Mouse (Mus musculus) MEL (cell line): ENCODE data around the gene Fkbp10. TPM values are rescaled to one million over a fixed set of nuclear protein-coding genes. Genes with fewer than 3 reads are reported as not detected.

Experiments used
- DNase-seq: peaks from one replicate; pipeline ENCODE4 v3.0.0; 2011; ENCODE audit warnings: low read depth, low spot score
- H3K27ac ChIP-seq: 2 replicates; pipeline ENCODE4 v1.5.1; 2012; ENCODE audit warnings: low read depth, mild to moderate bottlenecking, control low read depth, low read length, moderate library complexity; ENCODE audit not compliant: control insufficient read depth
- H3K27me3 ChIP-seq, 2 experiments: fragments of 150-350 bp in 1 of 2; sonication (generic) in 1 of 2; 2 replicates each; pipeline ENCODE4 v1.6.1; 2012; ENCODE audit warnings: low read length in 2 of 2, mild to moderate bottlenecking in 2 of 2, improper control_type of control experiment in 1 of 2, moderate library complexity in 1 of 2; ENCODE audit not compliant: insufficient read depth in 2 of 2, control insufficient read depth in 1 of 2
- H3K36me3 ChIP-seq, 2 experiments: 2 replicates each; pipeline ENCODE4 v1.6.1; 2012 to 2014; ENCODE audit warnings: low read length in 2 of 2, improper control_type of control experiment in 1 of 2, inconsistent platforms in 1 of 2, mild to moderate bottlenecking in 1 of 2; ENCODE audit not compliant: insufficient read depth in 2 of 2, control insufficient read depth in 1 of 2
- H3K4me1 ChIP-seq, 2 experiments: fragments of 150-350 bp in 1 of 2; sonication (generic) in 1 of 2; 2 replicates each; pipeline ENCODE4 v1.6.1; 2012; ENCODE audit warnings: low read length in 2 of 2, improper control_type of control experiment in 1 of 2, mild to moderate bottlenecking in 1 of 2; ENCODE audit not compliant: insufficient read depth in 2 of 2, control insufficient read depth in 1 of 2
- H3K4me3 ChIP-seq, 2 experiments: fragments of 150-350 bp in 1 of 2; sonication (generic) in 1 of 2; 2 replicates each; pipeline ENCODE4 v1.5.1; 2012; ENCODE audit warnings: low read depth in 2 of 2, low read length in 2 of 2, mild to moderate bottlenecking in 2 of 2, moderate library complexity in 2 of 2, control low read depth in 1 of 2, improper control_type of control experiment in 1 of 2; ENCODE audit not compliant: control insufficient read depth in 1 of 2, insufficient read depth in 1 of 2
- H3K79me2 ChIP-seq: 2 replicates; pipeline ENCODE4 v1.6.1; 2012; ENCODE audit warnings: mild to moderate bottlenecking, low read length, moderate library complexity; ENCODE audit not compliant: control insufficient read depth, poor library complexity, insufficient read depth
- H3K9ac ChIP-seq: 2 replicates; pipeline ENCODE4 v1.6.1; 2012; ENCODE audit warnings: low read depth, mild to moderate bottlenecking, control low read depth, low read length, moderate library complexity; ENCODE audit not compliant: control insufficient read depth, poor library complexity, severe bottlenecking
- H3K9me3 ChIP-seq: fragments of 150-350 bp; sonication (generic); replicated peaks from 2 replicates; pipeline ENCODE4 v1.6.1; 2012; ENCODE audit warnings: mild to moderate bottlenecking, low read length, improper control_type of control experiment, moderate library complexity; ENCODE audit not compliant: insufficient read depth
- CHD1 ChIP-seq: IDR thresholded peaks from 2 replicates; pipeline ENCODE4 v1.6.1; 2012; ENCODE audit warnings: low read depth, mild to moderate bottlenecking, inconsistent platforms, low read length, improper control_type of control experiment
- CHD2 ChIP-seq: IDR thresholded peaks from 2 replicates; pipeline ENCODE4 v1.6.1; 2011; ENCODE audit warnings: low read length, improper control_type of control experiment
- E2F4 ChIP-seq: IDR thresholded peaks from 2 replicates; pipeline ENCODE4 v1.6.1; 2011; ENCODE audit warnings: low read depth, low read length, improper control_type of control experiment, borderline replicate concordance
- ELF1 ChIP-seq: IDR thresholded peaks from 2 replicates; pipeline ENCODE4 v1.6.1; 2014; ENCODE audit warnings: low read depth, mild to moderate bottlenecking, inconsistent platforms, low read length, improper control_type of control experiment, moderate library complexity
- EP300 ChIP-seq, 2 experiments: IDR thresholded peaks; 2 replicates each; pipeline ENCODE4 v1.6.1; 2011; ENCODE audit warnings: improper control_type of control experiment in 2 of 2, low read length in 2 of 2, low read depth in 1 of 2, mild to moderate bottlenecking in 1 of 2
- GATA1 ChIP-seq: IDR thresholded peaks from 2 replicates; pipeline ENCODE4 v1.6.1; 2011; ENCODE audit warnings: low read depth, low read length, improper control_type of control experiment
- KAT2A ChIP-seq: conservative IDR thresholded peaks from 2 replicates; pipeline ENCODE4 v1.6.1; 2012; ENCODE audit warnings: low read depth, low read length, improper control_type of control experiment, inconsistent platforms
- MAZ ChIP-seq: IDR thresholded peaks from 2 replicates; pipeline ENCODE4 v1.6.1; 2012; ENCODE audit warnings: low read depth, mild to moderate bottlenecking, inconsistent platforms, low read length, improper control_type of control experiment
- MEF2A ChIP-seq: IDR thresholded peaks from 2 replicates; pipeline ENCODE4 v1.6.1; 2014; ENCODE audit warnings: low read depth, mild to moderate bottlenecking, inconsistent platforms, low read length, improper control_type of control experiment; ENCODE audit not compliant: poor library complexity, insufficient replicate concordance, severe bottlenecking; ENCODE audit errors: extremely low read depth
- MYB ChIP-seq: IDR thresholded peaks from 2 replicates; pipeline ENCODE4 v1.6.1; 2011; ENCODE audit warnings: mild to moderate bottlenecking, low read depth, low read length, improper control_type of control experiment
- MYC ChIP-seq: IDR thresholded peaks from 2 replicates; pipeline ENCODE4 v1.6.1; 2011; ENCODE audit warnings: low read depth, mild to moderate bottlenecking, low read length, improper control_type of control experiment, moderate library complexity
- NELFE ChIP-seq: IDR thresholded peaks from 2 replicates; pipeline ENCODE4 v1.6.1; 2011; ENCODE audit warnings: low read depth, low read length, improper control_type of control experiment
- SIN3A ChIP-seq: IDR thresholded peaks from 2 replicates; pipeline ENCODE4 v1.6.1; 2012; ENCODE audit warnings: low read length, improper control_type of control experiment, inconsistent platforms
- TCF12 ChIP-seq: IDR thresholded peaks from 2 replicates; pipeline ENCODE4 v1.6.1; 2014; ENCODE audit warnings: low read depth, mild to moderate bottlenecking, inconsistent platforms, low read length, improper control_type of control experiment, moderate library complexity
- UBTF ChIP-seq: IDR thresholded peaks from 2 replicates; pipeline ENCODE4 v1.6.1; 2012; ENCODE audit warnings: low read depth, mild to moderate bottlenecking, inconsistent platforms, low read length, improper control_type of control experiment, moderate library complexity, borderline replicate concordance; ENCODE audit not compliant: insufficient read depth
- ZMIZ1 ChIP-seq: IDR thresholded peaks from 2 replicates; pipeline ENCODE4 v1.6.1; 2012; ENCODE audit warnings: low read depth, mild to moderate bottlenecking, inconsistent platforms, low read length, improper control_type of control experiment, moderate library complexity
- ZNF384 ChIP-seq: IDR thresholded peaks from 2 replicates; pipeline ENCODE4 v1.6.1; 2012; ENCODE audit warnings: low read depth, mild to moderate bottlenecking, inconsistent platforms, low read length, improper control_type of control experiment
- polyA plus RNA-seq, 2 experiments: library from polyadenylated mRNA; stranded (reverse) in 1 of 2; unstranded in 1 of 2; fragments of >175 nt in 1 of 2; fragments of >200 nt in 1 of 2; gene quantifications; 2 replicates each; pipeline versions ENCODE4 v1.2.1 to v1.2.4; 2012; ENCODE audit warnings: low replicate concordance in 2 of 2, low read depth in 1 of 2; ENCODE audit not compliant: insufficient read length in 2 of 2, insufficient read depth in 1 of 2, missing spikeins in 1 of 2
- total RNA-seq: library from RNA; depleted of rRNA; stranded (reverse); fragments of 300-350 nt; gene quantifications from 2 replicates; pipeline ENCODE4 v1.2.3, GENCODE M21; 2012; rRNA removed

Gene Fkbp10
- total and polyA plus RNA-seq, 3 experiments = 0.19 to 0.28 TPM; not detected in 1

DNA sequence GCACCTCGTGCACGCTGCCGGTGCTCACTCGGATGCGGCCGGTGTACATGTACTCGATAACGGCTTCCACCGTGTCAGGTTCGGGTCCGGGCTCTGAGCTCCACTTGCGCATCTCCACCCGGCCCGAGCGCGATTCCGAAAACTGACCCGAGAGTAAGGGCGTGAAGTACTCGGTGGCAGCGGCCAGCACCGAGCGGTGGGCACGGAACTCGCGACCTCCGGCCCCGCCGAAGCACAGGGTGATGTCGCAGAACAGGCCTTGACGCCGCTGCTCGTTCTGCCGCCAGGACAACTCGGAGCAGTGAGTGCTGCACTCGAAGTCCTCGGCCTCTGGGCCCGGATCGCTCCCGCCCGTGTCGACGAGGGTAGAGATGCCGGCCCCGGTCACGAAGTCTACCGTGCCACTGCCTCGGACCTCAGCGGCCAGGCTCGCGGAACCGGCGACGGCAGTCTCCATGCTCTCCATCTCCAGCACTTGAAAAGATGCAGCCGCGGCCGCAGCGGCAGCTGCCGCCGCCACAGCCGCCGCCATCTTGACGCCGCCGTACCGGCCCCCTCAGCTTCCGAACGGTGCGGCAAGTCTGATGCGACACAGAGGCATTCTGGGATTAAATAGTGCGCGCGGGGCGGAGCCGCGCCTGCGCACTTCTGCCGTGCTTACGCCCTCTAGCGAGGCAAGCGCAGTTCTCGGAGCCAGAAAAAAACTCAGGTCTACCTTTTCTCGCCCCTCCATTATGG is 56.9 kb downstream of the Fkbp10 start, which contains the start of gene Klhl11 (continued):
- no peak for TF ChIP-seq E2F4
- TF ChIP-seq ZNF384 = peak; percentile 93
- peak; percentile 99 for TF ChIP-seq NELFE
- no peak; the same call in none of the 2 replicates for TF ChIP-seq ELF1

- H3K79me2 ChIP-seq = peaks cover 44% of the 10 kb centered on the region
- H3K27me3 ChIP-seq = no peaks in the 10 kb centered on the region
- H3K4me3 ChIP-seq = peak overlapping the region; percentile 15 to 23
- TF ChIP-seq EP300 (IDR thresholded peaks at IDR 0.05; ENCODE audit: low read depth in 1 of 2, low read length in 2 of 2) (no peak), GATA1 (no peak), UBTF (no peak), MAZ (no peak), MEF2A (no peak), SIN3A (no peak), MYC (no peak), MYB (no peak), ZMIZ1 (no peak), CHD2 (no peak), KAT2A (no peak), CHD1 (no peak), TCF12 (no peak)
- H3K9ac ChIP-seq = peak overlapping the region; percentile 10; the same call in 1 of the 2 replicates
- H3K27ac ChIP-seq = peak overlapping the region; percentile 18
- DNase-seq = no peak
- H3K9me3 ChIP-seq = no peaks in the 10 kb centered on the region
- peaks cover 11 to 37% of the 10 kb centered on the region in 2 experiments for H3K36me3 ChIP-seq
- peaks cover 10 to 21% of the 10 kb centered on the region in 2 experiments for H3K4me1 ChIP-seq
Measured at GRCm38 (mm10) chr11:100472935-100473295, 57.4 kb downstream of the Fkbp10 start.

Other genes with a start within 250 kb of the Fkbp10 start
- gene Krt9, start 222.5 kb upstream of the Fkbp10 start, total RNA-seq = not detected in 2 replicates
- gene Krt9, start 222.5 kb upstream of the Fkbp10 start, polyA plus RNA-seq = not detected
- not detected in 2 replicates for gene Krt14, start 208.1 kb upstream of the Fkbp10 start, total RNA-seq
- gene Krt14, start 208.1 kb upstream of the Fkbp10 start, polyA plus RNA-seq = not detected
- gene Krt16, start 166.8 kb upstream of the Fkbp10 start, total RNA-seq = not detected in 2 replicates
- gene Krt16, start 166.8 kb upstream of the Fkbp10 start, polyA plus RNA-seq = not detected
- not detected in 2 replicates for gene Krt17, start 154.7 kb upstream of the Fkbp10 start, total RNA-seq
- not detected for gene Krt17, start 154.7 kb upstream of the Fkbp10 start, polyA plus RNA-seq
- not detected in 2 replicates for gene Krt42, start 145.8 kb upstream of the Fkbp10 start, total RNA-seq
- gene Krt42, start 145.8 kb upstream of the Fkbp10 start, polyA plus RNA-seq = not detected
- gene Eif1, start 95.8 kb upstream of the Fkbp10 start, total RNA-seq = 320 and 383 TPM in 2 replicates
- 100 to 1,000 TPM; 289 to 926 TPM for gene Eif1, start 95.8 kb upstream of the Fkbp10 start, polyA plus RNA-seq
- gene Gast, start 81.3 kb upstream of the Fkbp10 start, total RNA-seq = not detected in 2 replicates
- gene Gast, start 81.3 kb upstream of the Fkbp10 start, polyA plus RNA-seq = not detected
- 6.6 and 10.9 TPM in 2 replicates for gene Hap1, start 59.6 kb upstream of the Fkbp10 start, total RNA-seq
- gene Hap1, start 59.6 kb upstream of the Fkbp10 start, polyA plus RNA-seq = 10 to 100 TPM in 1 of 2 experiments, not detected in 1; 34.8 TPM
- 1.0 and 1.4 TPM in 2 replicates for gene Jup, start 17.9 kb upstream of the Fkbp10 start, total RNA-seq
- 1 to 10 TPM in 1 of 2 experiments, not detected in 1; 8.5 TPM for gene Jup, start 17.9 kb upstream of the Fkbp10 start, polyA plus RNA-seq
- not detected in 2 replicates for gene P3h4, start 861 bp upstream of the Fkbp10 start, total RNA-seq
- under 1 TPM in 1 of 2 experiments, not detected in 1; 0.88 TPM for gene P3h4, start 861 bp upstream of the Fkbp10 start, polyA plus RNA-seq
- 58.0 and 61.3 TPM in 2 replicates for gene Nt5c3b, start 26.1 kb downstream of the Fkbp10 start, total RNA-seq
- gene Nt5c3b, start 26.1 kb downstream of the Fkbp10 start, polyA plus RNA-seq = 100 to 1,000 TPM in 1 of 2 experiments, 10 to 100 TPM in 1; 79.2 to 287 TPM
- 0.56 and 0.65 TPM in 2 replicates for gene Klhl10, start 26.2 kb downstream of the Fkbp10 start, total RNA-seq
- gene Klhl10, start 26.2 kb downstream of the Fkbp10 start, polyA plus RNA-seq = under 1 TPM in 1 of 2 experiments, not detected in 1; 0.81 TPM
- gene Klhl11, start 57.0 kb downstream of the Fkbp10 start, total RNA-seq = 31.5 and 34.7 TPM in 2 replicates
- gene Klhl11, start 57.0 kb downstream of the Fkbp10 start, polyA plus RNA-seq = 10 to 100 TPM in 1 of 2 experiments, not detected in 1; 11.5 TPM
- gene Acly, start 112.3 kb downstream of the Fkbp10 start, total RNA-seq = 220 and 234 TPM in 2 replicates
- 100 to 1,000 TPM in 1 of 2 experiments, not detected in 1; 167 TPM for gene Acly, start 112.3 kb downstream of the Fkbp10 start, polyA plus RNA-seq
- gene Ttc25, start 129.9 kb downstream of the Fkbp10 start, total RNA-seq = 0.23 and 0.46 TPM in 2 replicates
- under 1 TPM in 1 of 2 experiments, not detected in 1; 0.92 TPM for gene Ttc25, start 129.9 kb downstream of the Fkbp10 start, polyA plus RNA-seq
- gene Cnp, start 159.2 kb downstream of the Fkbp10 start, total RNA-seq = 19.0 and 20.1 TPM in 2 replicates
- 10 to 100 TPM in 1 of 2 experiments, not detected in 1; 20.8 TPM for gene Cnp, start 159.2 kb downstream of the Fkbp10 start, polyA plus RNA-seq
- gene Nkiras2, start 203.5 kb downstream of the Fkbp10 start, total RNA-seq = 37.1 and 40.5 TPM in 2 replicates
- gene Nkiras2, start 203.5 kb downstream of the Fkbp10 start, polyA plus RNA-seq = 10 to 100 TPM in 1 of 2 experiments, not detected in 1; 49.9 TPM
- gene Dnajc7, start 204.5 kb downstream of the Fkbp10 start, total RNA-seq = 230 and 233 TPM in 2 replicates
- gene Dnajc7, start 204.5 kb downstream of the Fkbp10 start, polyA plus RNA-seq = 100 to 1,000 TPM; 346 to 452 TPM